ENCODE assay signal across 12 mouse cellular contexts in genomic region chr15:97342945-97343344, GRCm38 (mm10).
DNase-seq lines count a peak whose midpoint lies in the region; ATAC-seq and TF ChIP-seq lines count a peak whose summit lies in the region.
"Had no signal": no experiment of that assay in that cellular context is flagged by ENCODE, and none has a peak within 500 bp of the region (broad histone marks: within the 10 kb centered on the region; RNA-seq: fewer than 3 reads in every experiment).

No protein-coding gene starts in this region.

- H3K4me2 ChIP-seq in liver, embryonic 13.5 days = peak overlapping the region; percentile 67
- H3K4me2 ChIP-seq in hindbrain, postnatal 0 days (ENCODE audit: low read depth, low read length) = no peak overlapping the region
- H3K4me2 ChIP-seq: limb, embryonic 13.5 days; neural tube, embryonic 13.5 days had no signal

- H3K9me3 ChIP-seq in E14TG2a.4 (ENCODE audit: low read length) = no peaks in the 10 kb centered on the region
- no peaks in the 10 kb centered on the region for H3K9me3 ChIP-seq in liver, embryonic 13.5 days (replicated peaks)
- no peaks in the 10 kb centered on the region for H3K9me3 ChIP-seq in hindbrain, postnatal 0 days (ENCODE audit: low read length)
- H3K9me3 ChIP-seq: limb, embryonic 13.5 days had no signal

- H3K36me3 ChIP-seq in E14TG2a.4 (ENCODE audit: insufficient read depth, low read length) = no peaks in the 10 kb centered on the region
- H3K36me3 ChIP-seq in liver, embryonic 13.5 days = no peaks in the 10 kb centered on the region
- no peaks in the 10 kb centered on the region for H3K36me3 ChIP-seq in small intestine, adult 2 months (ENCODE audit: control insufficient read depth, insufficient read depth, low read length)
- no peaks in the 10 kb centered on the region for H3K36me3 ChIP-seq in hindbrain, postnatal 0 days (ENCODE audit: insufficient read depth, low read length)
- H3K36me3 ChIP-seq: limb, embryonic 13.5 days; neural tube, embryonic 13.5 days had no signal

- DNase-seq in c-Kit-negative CD71-positive TER-119-positive erythroid progenitor cells, embryonic 14.5 days (ENCODE audit: low read depth, low spot score) = peak; percentile 61
- DNase-seq in liver, embryonic 13.5 days = no peak
- DNase-seq in cerebellum, adult 11 months = no peak
- DNase-seq in hindbrain, postnatal 0 days (ENCODE audit: low spot score) = no peak
- DNase-seq in kidney, postnatal 4 days = no peak
- no peak for DNase-seq in cerebellum, adult 9-10 months
- DNase-seq: adrenal gland, adult 8-10 months; kidney, adult 8-10 months had no signal

- H3K4me1 ChIP-seq in E14TG2a.4 (replicated peaks; ENCODE audit: low read depth, low read length) = peaks cover 95% of the 10 kb centered on the region
- H3K4me1 ChIP-seq in liver, embryonic 13.5 days (replicated peaks) = peaks cover 77% of the 10 kb centered on the region
- no peaks in the 10 kb centered on the region for H3K4me1 ChIP-seq in small intestine, adult 2 months (ENCODE audit: control insufficient read depth, insufficient read depth, insufficient read length, low read length)
- H3K4me1 ChIP-seq in hindbrain, postnatal 0 days (ENCODE audit: insufficient read depth, low read length) = no peaks in the 10 kb centered on the region

- peak overlapping the region; percentile 66 for H3K9ac ChIP-seq in liver, embryonic 13.5 days
- H3K9ac ChIP-seq in hindbrain, postnatal 0 days (replicated peaks; ENCODE audit: low read length) = no peak overlapping the region
- H3K9ac ChIP-seq: limb, embryonic 13.5 days; neural tube, embryonic 13.5 days had no signal

- no peak for TF ChIP-seq POLR2A in small intestine, adult 2 months (IDR thresholded peaks at IDR 0.05; ENCODE audit: low read depth, low read length)

- peak; percentile 96 for ATAC-seq in liver, embryonic 13.5 days (ENCODE audit: low read depth)
- no peak for ATAC-seq in hindbrain, postnatal 0 days

- H3K27me3 ChIP-seq in E14TG2a.4 (ENCODE audit: insufficient read depth, low read length) = no peaks in the 10 kb centered on the region
- H3K27me3 ChIP-seq in liver, embryonic 13.5 days = no peaks in the 10 kb centered on the region
- H3K27me3 ChIP-seq in small intestine, adult 2 months (ENCODE audit: control insufficient read depth, insufficient read depth, low read length) = no peaks in the 10 kb centered on the region
- no peaks in the 10 kb centered on the region for H3K27me3 ChIP-seq in hindbrain, postnatal 0 days (ENCODE audit: insufficient read depth, low read length)
- H3K27me3 ChIP-seq: limb, embryonic 13.5 days; neural tube, embryonic 13.5 days had no signal

- H3K27ac ChIP-seq in liver, embryonic 13.5 days = peak overlapping the region; percentile 86
- peak overlapping the region; percentile 44; the same call in 1 of the 2 replicates for H3K27ac ChIP-seq in small intestine, adult 2 months (ENCODE audit: insufficient read depth, low read depth, low read length)
- no peak overlapping the region for H3K27ac ChIP-seq in hindbrain, postnatal 0 days
- H3K27ac ChIP-seq: limb, embryonic 13.5 days; neural tube, embryonic 13.5 days had no signal

- H3K4me3 ChIP-seq in E14TG2a.4 (replicated peaks; ENCODE audit: low read length) = peak overlapping the region; percentile 29; the same call in 1 of the 2 replicates
- H3K4me3 ChIP-seq in liver, embryonic 13.5 days (replicated peaks) = peak overlapping the region; percentile 42
- H3K4me3 ChIP-seq in small intestine, adult 2 months (ENCODE audit: low read depth, low read length) = peak overlapping the region; percentile 14; the same call in 1 of the 2 replicates
- no peak overlapping the region for H3K4me3 ChIP-seq in hindbrain, postnatal 0 days (ENCODE audit: low read length)
- H3K4me3 ChIP-seq: limb, embryonic 13.5 days; neural tube, embryonic 13.5 days had no signal

- no peak for TF ChIP-seq CTCF in E14TG2a.4 (conservative IDR thresholded peaks at IDR 0.05; ENCODE audit: low read length)
- TF ChIP-seq CTCF in small intestine, adult 2 months (IDR thresholded peaks at IDR 0.05; ENCODE audit: extremely low read depth, insufficient read length, insufficient replicate concordance, low read depth, low read length) = no peak
- TF ChIP-seq CTCF in hindbrain, postnatal 0 days (IDR thresholded peaks at IDR 0.05; ENCODE audit: low read depth) = no peak

- WGBS in liver, embryonic 13.5 days (ENCODE audit: insufficient replicate concordance) = 9% methylated on average over 8 of the region's 8 CpGs
- 40% methylated on average over 8 of the region's 8 CpGs for WGBS in small intestine, adult 2 months
- WGBS in hindbrain, postnatal 0 days = 90% methylated on average over 8 of the region's 8 CpGs
